13 mouse cellular contexts compared by ENCODE assay signal in the genomic region with DNA sequence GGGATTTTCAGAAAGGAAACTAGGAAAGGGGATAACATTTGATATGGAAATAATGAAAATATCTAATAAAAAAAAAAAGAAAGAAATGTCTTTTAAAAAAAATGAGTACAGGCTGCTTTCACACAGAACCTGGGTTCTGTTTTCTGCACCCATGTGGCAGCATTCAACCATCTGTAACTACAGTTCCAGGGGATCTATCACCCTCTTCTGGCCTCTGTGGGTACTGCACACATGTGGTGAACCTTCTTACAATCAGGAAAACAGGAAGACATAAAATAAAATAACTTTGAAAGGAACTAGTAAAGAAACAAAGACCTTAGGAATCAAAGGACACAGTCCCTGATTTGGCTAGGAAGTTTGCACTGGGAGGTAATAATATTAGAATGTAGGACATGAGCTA.
DNase-seq lines count a peak whose midpoint lies in the region; ATAC-seq and TF ChIP-seq lines count a peak whose summit lies in the region.
"Had no signal": no experiment of that assay in that cellular context is flagged by ENCODE, and none has a peak within 500 bp of the region (broad histone marks: within the 10 kb centered on the region; RNA-seq: fewer than 3 reads in every experiment).

No protein-coding gene starts in this region.

- H3K4me2 ChIP-seq in intestine, postnatal 0 days (replicated peaks; ENCODE audit: low read depth), result no peak overlapping the region
- no peak overlapping the region for H3K4me2 ChIP-seq in intestine, embryonic 15.5 days (replicated peaks)
- H3K4me2 ChIP-seq in midbrain, postnatal 0 days (ENCODE audit: low read depth, low read length, poor library complexity, severe bottlenecking), result no peak overlapping the region
- H3K4me2 ChIP-seq in midbrain, embryonic 14.5 days (ENCODE audit: low read length), result no peak overlapping the region
- no peak overlapping the region for H3K4me2 ChIP-seq in hindbrain, embryonic 11.5 days (replicated peaks; ENCODE audit: low read depth, low read length)
- H3K4me2 ChIP-seq: limb, embryonic 13.5 days had no signal

- ATAC-seq in intestine, postnatal 0 days, result no peak
- no peak for ATAC-seq in intestine, embryonic 15.5 days
- no peak for ATAC-seq in midbrain, postnatal 0 days (ENCODE audit: low FRiP score)
- no peak for ATAC-seq in midbrain, embryonic 14.5 days (ENCODE audit: low FRiP score, low TSS enrichment)
- ATAC-seq in hindbrain, embryonic 11.5 days (ENCODE audit: low FRiP score), result no peak

- H3K4me3 ChIP-seq in intestine, postnatal 0 days (ENCODE audit: low read depth, low read length), result no peak overlapping the region
- H3K4me3 ChIP-seq in intestine, embryonic 15.5 days (replicated peaks), result no peak overlapping the region
- H3K4me3 ChIP-seq in midbrain, postnatal 0 days (ENCODE audit: low read depth, low read length), result no peak overlapping the region
- H3K4me3 ChIP-seq in midbrain, embryonic 14.5 days (replicated peaks; ENCODE audit: low read depth, low read length), result no peak overlapping the region
- H3K4me3 ChIP-seq in hindbrain, embryonic 11.5 days (ENCODE audit: low read depth, low read length), result no peak overlapping the region
- H3K4me3 ChIP-seq: limb, embryonic 13.5 days had no signal

- no peaks in the 10 kb centered on the region for H3K27me3 ChIP-seq in intestine, postnatal 0 days (replicated peaks; ENCODE audit: control insufficient read depth, insufficient read depth, low read length)
- no peaks in the 10 kb centered on the region for H3K27me3 ChIP-seq in intestine, embryonic 15.5 days (replicated peaks)
- no peaks in the 10 kb centered on the region for H3K27me3 ChIP-seq in midbrain, postnatal 0 days (ENCODE audit: insufficient read depth, low read length)
- H3K27me3 ChIP-seq in midbrain, embryonic 14.5 days (ENCODE audit: control insufficient read depth, insufficient read depth, low read length), result no peaks in the 10 kb centered on the region
- H3K27me3 ChIP-seq in hindbrain, embryonic 11.5 days (ENCODE audit: control insufficient read depth, insufficient read depth, low read length), result no peaks in the 10 kb centered on the region
- H3K27me3 ChIP-seq: limb, embryonic 13.5 days had no signal

- H3K36me3 ChIP-seq in intestine, postnatal 0 days (ENCODE audit: control insufficient read depth, insufficient read depth), result no peaks in the 10 kb centered on the region
- H3K36me3 ChIP-seq in intestine, embryonic 15.5 days, result no peaks in the 10 kb centered on the region
- no peaks in the 10 kb centered on the region for H3K36me3 ChIP-seq in midbrain, postnatal 0 days (ENCODE audit: insufficient read depth, low read length)
- no peaks in the 10 kb centered on the region for H3K36me3 ChIP-seq in midbrain, embryonic 14.5 days (ENCODE audit: control insufficient read depth, insufficient read depth, low read length)
- H3K36me3 ChIP-seq in hindbrain, embryonic 11.5 days (ENCODE audit: control insufficient read depth, insufficient read depth, low read length), result no peaks in the 10 kb centered on the region
- H3K36me3 ChIP-seq: G1E; limb, embryonic 13.5 days had no signal

- H3K9me3 ChIP-seq in intestine, postnatal 0 days (ENCODE audit: control insufficient read depth), result no peaks in the 10 kb centered on the region
- no peaks in the 10 kb centered on the region for H3K9me3 ChIP-seq in intestine, embryonic 15.5 days
- no peaks in the 10 kb centered on the region for H3K9me3 ChIP-seq in midbrain, postnatal 0 days (ENCODE audit: low read length)
- H3K9me3 ChIP-seq in midbrain, embryonic 14.5 days (ENCODE audit: control insufficient read depth, low read length), result no peaks in the 10 kb centered on the region
- H3K9me3 ChIP-seq in hindbrain, embryonic 11.5 days (ENCODE audit: control insufficient read depth, low read length), result no peaks in the 10 kb centered on the region
- H3K9me3 ChIP-seq: G1E; limb, embryonic 13.5 days had no signal

- no peaks in the 10 kb centered on the region for H3K4me1 ChIP-seq in intestine, postnatal 0 days (replicated peaks; ENCODE audit: control insufficient read depth, insufficient read depth, low read length)
- no peaks in the 10 kb centered on the region for H3K4me1 ChIP-seq in intestine, embryonic 15.5 days (replicated peaks)
- no peaks in the 10 kb centered on the region for H3K4me1 ChIP-seq in midbrain, postnatal 0 days (ENCODE audit: insufficient read depth, low read length)
- no peaks in the 10 kb centered on the region for H3K4me1 ChIP-seq in midbrain, embryonic 14.5 days (ENCODE audit: control insufficient read depth, insufficient read depth, low read length)
- no peaks in the 10 kb centered on the region for H3K4me1 ChIP-seq in hindbrain, embryonic 11.5 days (replicated peaks; ENCODE audit: control insufficient read depth, insufficient read depth, low read length)
- H3K4me1 ChIP-seq: limb, embryonic 13.5 days had no signal

- H3K27ac ChIP-seq in intestine, postnatal 0 days (ENCODE audit: low read depth, low read length), result no peak overlapping the region
- H3K27ac ChIP-seq in intestine, embryonic 15.5 days, result no peak overlapping the region
- no peak overlapping the region for H3K27ac ChIP-seq in midbrain, postnatal 0 days (ENCODE audit: low read depth, low read length)
- H3K27ac ChIP-seq in midbrain, embryonic 14.5 days (replicated peaks; ENCODE audit: low read depth, low read length), result no peak overlapping the region
- no peak overlapping the region for H3K27ac ChIP-seq in hindbrain, embryonic 11.5 days (ENCODE audit: low read depth, low read length)
- H3K27ac ChIP-seq: limb, embryonic 13.5 days had no signal

- DNase-seq in midbrain, postnatal 0 days (ENCODE audit: low spot score), result no peak
- no peak for DNase-seq in midbrain, embryonic 14.5 days
- DNase-seq in R1 (ENCODE audit: low read depth, low spot score), result peak; percentile 77
- DNase-seq in thymus, postnatal 4 days, result peak; percentile 58
- DNase-seq in embryo, embryonic 10 days (ENCODE audit: low spot score), result no peak
- DNase-seq in hindbrain, embryonic 11.5 days (ENCODE audit: low spot score), result no peak
- DNase-seq: adrenal gland, postnatal 36 days; cerebellum, adult 11-12 months; embryo, embryonic 11 days had no signal

- peak; percentile 39 for TF ChIP-seq CTCF in intestine, postnatal 0 days (IDR thresholded peaks at IDR 0.05; ENCODE audit: low read depth)
- peak; percentile 24; the same call in 1 of the 2 replicates for TF ChIP-seq CTCF in midbrain, postnatal 0 days (IDR thresholded peaks at IDR 0.05)

- H3K9ac ChIP-seq in intestine, postnatal 0 days (ENCODE audit: low read depth, low read length), result no peak overlapping the region
- H3K9ac ChIP-seq in intestine, embryonic 15.5 days, result no peak overlapping the region
- H3K9ac ChIP-seq in midbrain, postnatal 0 days (replicated peaks; ENCODE audit: low read length, poor library complexity, severe bottlenecking), result no peak overlapping the region
- no peak overlapping the region for H3K9ac ChIP-seq in midbrain, embryonic 14.5 days (replicated peaks; ENCODE audit: low read length)
- no peak overlapping the region for H3K9ac ChIP-seq in hindbrain, embryonic 11.5 days (ENCODE audit: low read depth, low read length)
- H3K9ac ChIP-seq: limb, embryonic 13.5 days had no signal

Comparison
In these comparisons a context has a peak if more than half of its experiments do, and no peak if none do; other contexts are left out.
1. DNase-seq: peak in R1 (single experiment) and thymus, postnatal 4 days (single experiment); none in midbrain, postnatal 0 days (single experiment), midbrain, embryonic 14.5 days (single experiment), embryo, embryonic 10 days (single experiment) and hindbrain, embryonic 11.5 days (single experiment).